Mouse (Mus musculus): ENCODE results near the gene Zswim1.

The Zswim1 gene

GRCm38 (mm10) chr2:164804533-164805331 is 17.8 kb upstream of the Zswim1 start, which contains the start of the genes Acot8 and Zswim3:
Gene Acot8, minus strand, starts transcription at chr2:164804882.
Gene Zswim3, plus strand, starts transcription at chr2:164805098.
- DNase-seq (ENCODE audit: low read depth, low spot score) = peak; percentile 99
- no peaks in the 10 kb centered on the region for H3K27me3 ChIP-seq (ENCODE audit: control insufficient read depth, insufficient read depth, low read length, poor library complexity, severe bottlenecking)

GRCm38 (mm10) chr2:164805332-164805718 is 17.2 kb upstream of the Zswim1 start:
- no peak for DNase-seq (ENCODE audit: low read depth, low spot score)
- no peaks in the 10 kb centered on the region for H3K27me3 ChIP-seq (ENCODE audit: control insufficient read depth, insufficient read depth, low read length, poor library complexity, severe bottlenecking)
- peaks cover 5% of the 10 kb centered on the region; the same call in 1 of the 2 replicates for H3K36me3 ChIP-seq (ENCODE audit: control insufficient read depth, insufficient read depth, low read length, poor library complexity, severe bottlenecking)

More at GRCm38 (mm10) chr2:164804533-164805331, 17.8 kb upstream of the Zswim1 start, which contains the start of the genes Acot8 and Zswim3:
- peaks cover 7% of the 10 kb centered on the region; the same call in 1 of the 2 replicates for H3K36me3 ChIP-seq (ENCODE audit: control insufficient read depth, insufficient read depth, low read length, poor library complexity, severe bottlenecking)

- H3K27me3 ChIP-seq (ENCODE audit: control insufficient read depth, insufficient read depth, low read length, poor library complexity, severe bottlenecking) = no peaks in the 10 kb centered on the region
- peaks cover 5% of the 10 kb centered on the region; the same call in 1 of the 2 replicates for H3K36me3 ChIP-seq (ENCODE audit: control insufficient read depth, insufficient read depth, low read length, poor library complexity, severe bottlenecking)
- DNase-seq (ENCODE audit: low read depth, low spot score) = no peak
These were observed 15.9 kb upstream of the Zswim1 start for GRCm38 (mm10) chr2:164806614-164807013.

GRCm38 (mm10) chr2:164813557-164813956 is 8.9 kb upstream of the Zswim1 start:
- H3K27me3 ChIP-seq (ENCODE audit: control insufficient read depth, insufficient read depth, low read length, poor library complexity, severe bottlenecking) = no peaks in the 10 kb centered on the region
- DNase-seq (ENCODE audit: low read depth, low spot score) = no peak
- H3K36me3 ChIP-seq (ENCODE audit: control insufficient read depth, insufficient read depth, low read length, poor library complexity, severe bottlenecking) = peaks cover 3% of the 10 kb centered on the region; the same call in 1 of the 2 replicates

GRCm38 (mm10) chr2:164815348-164815747 is 7.1 kb upstream of the Zswim1 start:
- no peak for DNase-seq (ENCODE audit: low read depth, low spot score)
- H3K27me3 ChIP-seq (ENCODE audit: control insufficient read depth, insufficient read depth, low read length, poor library complexity, severe bottlenecking) = no peaks in the 10 kb centered on the region
- no peaks in the 10 kb centered on the region for H3K36me3 ChIP-seq (ENCODE audit: control insufficient read depth, insufficient read depth, low read length, poor library complexity, severe bottlenecking)

GRCm38 (mm10) chr2:164815821-164816220 is 6.7 kb upstream of the Zswim1 start:
- Histone ChIP-seq H3K27me3 (ENCODE audit: control insufficient read depth, insufficient read depth, low read length, poor library complexity, severe bottlenecking) (no peaks in the 10 kb centered on the region), H3K36me3 (ENCODE audit: control insufficient read depth, insufficient read depth, low read length, poor library complexity, severe bottlenecking) (no peaks in the 10 kb centered on the region)
- DNase-seq (ENCODE audit: low read depth, low spot score) = no peak

- H3K36me3 ChIP-seq (ENCODE audit: control insufficient read depth, insufficient read depth, low read length, poor library complexity, severe bottlenecking) = no peaks in the 10 kb centered on the region
- no peak for DNase-seq (ENCODE audit: low read depth, low spot score)
- no peaks in the 10 kb centered on the region for H3K27me3 ChIP-seq (ENCODE audit: control insufficient read depth, insufficient read depth, low read length, poor library complexity, severe bottlenecking)
These were observed 5.3 kb upstream of the Zswim1 start for GRCm38 (mm10) chr2:164817206-164817605.

GRCm38 (mm10) chr2:164817703-164818102 is 4.8 kb upstream of the Zswim1 start:
- DNase-seq (ENCODE audit: low read depth, low spot score) = no peak
- H3K27me3 ChIP-seq (ENCODE audit: control insufficient read depth, insufficient read depth, low read length, poor library complexity, severe bottlenecking) = no peaks in the 10 kb centered on the region
- no peaks in the 10 kb centered on the region for H3K36me3 ChIP-seq (ENCODE audit: control insufficient read depth, insufficient read depth, low read length, poor library complexity, severe bottlenecking)

GRCm38 (mm10) chr2:164821060-164821459 is 1.4 kb upstream of the Zswim1 start:
- DNase-seq (ENCODE audit: low read depth, low spot score) = no peak
- Histone ChIP-seq H3K27me3 (ENCODE audit: control insufficient read depth, insufficient read depth, low read length, poor library complexity, severe bottlenecking) (no peaks in the 10 kb centered on the region), H3K36me3 (ENCODE audit: control insufficient read depth, insufficient read depth, low read length, poor library complexity, severe bottlenecking) (peaks cover 1% of the 10 kb centered on the region; the same call in 1 of the 2 replicates)

GRCm38 (mm10) chr2:164823181-164823585 is 697 bp downstream of the Zswim1 start:
- Histone ChIP-seq H3K27me3 (ENCODE audit: control insufficient read depth, insufficient read depth, low read length, poor library complexity, severe bottlenecking) (no peaks in the 10 kb centered on the region), H3K36me3 (ENCODE audit: control insufficient read depth, insufficient read depth, low read length, poor library complexity, severe bottlenecking) (peaks cover 3% of the 10 kb centered on the region)
- no peak for DNase-seq (ENCODE audit: low read depth, low spot score)

GRCm38 (mm10) chr2:164823969-164824368 is 1.5 kb downstream of the Zswim1 start:
- DNase-seq (ENCODE audit: low read depth, low spot score) = no peak
- Histone ChIP-seq H3K36me3 (ENCODE audit: control insufficient read depth, insufficient read depth, low read length, poor library complexity, severe bottlenecking) (peaks cover 3% of the 10 kb centered on the region), H3K27me3 (ENCODE audit: control insufficient read depth, insufficient read depth, low read length, poor library complexity, severe bottlenecking) (no peaks in the 10 kb centered on the region)

GRCm38 (mm10) chr2:164825521-164825920 is 3.0 kb downstream of the Zswim1 start:
- no peak for DNase-seq (ENCODE audit: low read depth, low spot score)
- peaks cover 3% of the 10 kb centered on the region for H3K36me3 ChIP-seq (ENCODE audit: control insufficient read depth, insufficient read depth, low read length, poor library complexity, severe bottlenecking)
- no peaks in the 10 kb centered on the region for H3K27me3 ChIP-seq (ENCODE audit: control insufficient read depth, insufficient read depth, low read length, poor library complexity, severe bottlenecking)

GRCm38 (mm10) chr2:164827146-164827850 is 4.8 kb downstream of the Zswim1 start:
- H3K36me3 ChIP-seq (ENCODE audit: control insufficient read depth, insufficient read depth, low read length, poor library complexity, severe bottlenecking) = peaks cover 3% of the 10 kb centered on the region
- DNase-seq (ENCODE audit: low read depth, low spot score) = no peak
- no peaks in the 10 kb centered on the region for H3K27me3 ChIP-seq (ENCODE audit: control insufficient read depth, insufficient read depth, low read length, poor library complexity, severe bottlenecking)

GRCm38 (mm10) chr2:164828437-164828836 is 6.0 kb downstream of the Zswim1 start, which contains the start of gene Spata25:
Gene Spata25, minus strand, starts transcription at chr2:164828537.
- Histone ChIP-seq H3K27me3 (ENCODE audit: control insufficient read depth, insufficient read depth, low read length, poor library complexity, severe bottlenecking) (no peaks in the 10 kb centered on the region), H3K36me3 (ENCODE audit: control insufficient read depth, insufficient read depth, low read length, poor library complexity, severe bottlenecking) (peaks cover 3% of the 10 kb centered on the region)
- no peak for DNase-seq (ENCODE audit: low read depth, low spot score)

- Histone ChIP-seq H3K27me3 (ENCODE audit: control insufficient read depth, insufficient read depth, low read length, poor library complexity, severe bottlenecking) (no peaks in the 10 kb centered on the region), H3K36me3 (ENCODE audit: control insufficient read depth, insufficient read depth, low read length, poor library complexity, severe bottlenecking) (peaks cover 3% of the 10 kb centered on the region)
- DNase-seq (ENCODE audit: low read depth, low spot score) = no peak
These were observed 6.6 kb downstream of the Zswim1 start for GRCm38 (mm10) chr2:164829090-164829489.

All from splenic B cell, adult 2 months (primary cell).